Mouse (Mus musculus) heart, adult 2 months (tissue): ENCODE measurements at regions not wholly inside any gene's neighbourhood (a gene's known extent, or its start where the extent isn't known, plus 50 kb on each side); places are given as distances from the start of the nearest gene placed in this dataset.

Source experiments
- CTCF ChIP-seq: fragments of 200-600 bp; IDR thresholded peaks from 2 replicates; pipeline ENCODE4 v1.8.1; 2022; ENCODE audit warnings: antibody characterized with exemption, mild to moderate bottlenecking, moderate library complexity
- EP300 ChIP-seq: fragments of 200-500 bp; IDR thresholded peaks from 2 replicates; pipeline ENCODE4 v1.6.1; 2011; ENCODE audit warnings: low read depth, low read length, control low read depth; ENCODE audit not compliant: insufficient read depth
- POLR2A ChIP-seq: fragments of 200-500 bp; IDR thresholded peaks from 2 replicates; pipeline ENCODE4 v1.6.1; 2011; ENCODE audit warnings: mild to moderate bottlenecking, low read depth, low read length, control low read depth; ENCODE audit not compliant: insufficient read depth

GRCm38 (mm10) chr4:124443613-124444108 lies 166.9 kb downstream of the 3100002H09Rik start:
- no peak for TF ChIP-seq POLR2A
- no peak for TF ChIP-seq CTCF
- TF ChIP-seq EP300, result no peak
